Mouse (Mus musculus) thymus, postnatal 25 days (tissue): ENCODE results near the gene 4921539E11Rik.

Experiments
- DNase-seq: peaks from one replicate; pipeline ENCODE4 v3.0.0; 2022

4921539E11Rik gene

GRCm38 (mm10) chr4:103222854-103223253, 67.8 kb downstream of the 4921539E11Rik start:
- no peak for DNase-seq

GRCm38 (mm10) chr4:103221789-103222188, 68.9 kb downstream of the 4921539E11Rik start:
- peak; percentile 27 for DNase-seq

- DNase-seq: no peak
Measured at GRCm38 (mm10) chr4:103219011-103219410, 71.7 kb downstream of the 4921539E11Rik start.

- DNase-seq: peak; percentile 27
Measured at GRCm38 (mm10) chr4:103216046-103216445, 74.6 kb downstream of the 4921539E11Rik start.

- DNase-seq: peak; percentile 86
Measured at GRCm38 (mm10) chr4:103214925-103215820, 75.5 kb downstream of the 4921539E11Rik start, which contains the start of gene Slc35d1. Gene Slc35d1 (minus strand): TSS chr4:103215164.

GRCm38 (mm10) chr4:103214498-103214924, 76.2 kb downstream of the 4921539E11Rik start:
- peak; percentile 82 for DNase-seq

- peak; percentile 44 for DNase-seq
Measured at GRCm38 (mm10) chr4:103213859-103214497, 76.7 kb downstream of the 4921539E11Rik start.

GRCm38 (mm10) chr4:103208553-103208952, 82.1 kb downstream of the 4921539E11Rik start:
- no peak for DNase-seq

GRCm38 (mm10) chr4:103203646-103204045, 87.0 kb downstream of the 4921539E11Rik start:
- no peak for DNase-seq

GRCm38 (mm10) chr4:103200046-103200445, 90.6 kb downstream of the 4921539E11Rik start:
- no peak for DNase-seq

- DNase-seq: peak; percentile 44
Measured at GRCm38 (mm10) chr4:103199086-103199485, 91.6 kb downstream of the 4921539E11Rik start.

- DNase-seq: no peak
Measured at GRCm38 (mm10) chr4:103197401-103197800, 93.3 kb downstream of the 4921539E11Rik start.

GRCm38 (mm10) chr4:103192421-103192820, 98.2 kb downstream of the 4921539E11Rik start:
- no peak for DNase-seq

GRCm38 (mm10) chr4:103188786-103189640, 101.7 kb downstream of the 4921539E11Rik start:
- DNase-seq: no peak
